Mouse (Mus musculus) thymus, adult 18-20 months (tissue): ENCODE results near the gene Cbr2.

ENCODE experiments used
- DNase-seq, 2 experiments: peaks; one replicate each; pipeline ENCODE4 v3.0.0; 2022; ENCODE audit warnings: mixed read lengths in 2 of 2

Cbr2 gene

GRCm38 (mm10) chr11:120710672-120711071, 21.2 kb downstream of the Cbr2 start:
- DNase-seq: no peak

GRCm38 (mm10) chr11:120709551-120709950, 22.4 kb downstream of the Cbr2 start:
- no peak for DNase-seq

GRCm38 (mm10) chr11:120707969-120708368, 23.9 kb downstream of the Cbr2 start:
- DNase-seq: no peak

- DNase-seq: no peak
Observed at GRCm38 (mm10) chr11:120707225-120707624, 24.7 kb downstream of the Cbr2 start.

- no peak for DNase-seq
Observed at GRCm38 (mm10) chr11:120706120-120706519, 25.8 kb downstream of the Cbr2 start.

GRCm38 (mm10) chr11:120704486-120705325, 27.2 kb downstream of the Cbr2 start:
- DNase-seq: no peak

- no peak for DNase-seq
Observed at GRCm38 (mm10) chr11:120703696-120704454, 28.0 kb downstream of the Cbr2 start.

- DNase-seq: no peak
Observed at GRCm38 (mm10) chr11:120697741-120698140, 34.2 kb downstream of the Cbr2 start.

GRCm38 (mm10) chr11:120696568-120696967, 35.3 kb downstream of the Cbr2 start:
- DNase-seq: no peak

GRCm38 (mm10) chr11:120695641-120696040, 36.3 kb downstream of the Cbr2 start:
- no peak for DNase-seq

- no peak for DNase-seq
Observed at GRCm38 (mm10) chr11:120695184-120695583, 36.7 kb downstream of the Cbr2 start.

- DNase-seq: no peak
Observed at GRCm38 (mm10) chr11:120693461-120693860, 38.5 kb downstream of the Cbr2 start.

- DNase-seq: no peak
Observed at GRCm38 (mm10) chr11:120692471-120693011, 39.4 kb downstream of the Cbr2 start.

GRCm38 (mm10) chr11:120689365-120689764, 42.5 kb downstream of the Cbr2 start:
- DNase-seq: no peak

- DNase-seq: no peak
Observed at GRCm38 (mm10) chr11:120686650-120687272, 45.2 kb downstream of the Cbr2 start.

GRCm38 (mm10) chr11:120684660-120685059, 47.3 kb downstream of the Cbr2 start:
- no peak for DNase-seq

- DNase-seq: no peak
Observed at GRCm38 (mm10) chr11:120684086-120684485, 47.8 kb downstream of the Cbr2 start.

- DNase-seq: no peak
Observed at GRCm38 (mm10) chr11:120683536-120683935, 48.4 kb downstream of the Cbr2 start.

GRCm38 (mm10) chr11:120682683-120683082, 49.2 kb downstream of the Cbr2 start:
- no peak for DNase-seq

- DNase-seq: no peak
Observed at GRCm38 (mm10) chr11:120679909-120680308, 52.0 kb downstream of the Cbr2 start.
